Mouse (Mus musculus) midbrain, embryonic 13.5 days (tissue): ENCODE results near the gene Tmcc1. TPM values are rescaled to one million over a fixed set of nuclear protein-coding genes. Genes with fewer than 3 reads are reported as not detected.
"Not testable (repeated sequence)": the region's sequence is repeated elsewhere in the genome, so short reads cannot be mapped to it uniquely, and the experiment has no call there.

Experiments used
- ATAC-seq: fragments of 200-750 bp; cut with Nextera tagmentation; 2 replicates; pipeline ENCODE4 v1.8.0; 2017; ENCODE audit warnings: mild to moderate bottlenecking, moderate TSS enrichment, moderate library complexity
- H3K27ac ChIP-seq: fragments of 300-500 bp; sonication (generic); 2 replicates; pipeline ENCODE4 v1.5.1; 2015; ENCODE audit warnings: inconsistent platforms, mild to moderate bottlenecking, moderate library complexity
- H3K27me3 ChIP-seq: fragments of 300-500 bp; sonication (generic); 2 replicates; pipeline ENCODE4 v1.6.1; 2015; ENCODE audit warnings: mild to moderate bottlenecking, inconsistent platforms
- H3K36me3 ChIP-seq: fragments of 300-500 bp; sonication (generic); 2 replicates; pipeline ENCODE4 v1.6.1; 2015; ENCODE audit warnings: mild to moderate bottlenecking, inconsistent platforms
- H3K4me1 ChIP-seq: fragments of 300-500 bp; sonication (generic); replicated peaks from 2 replicates; pipeline ENCODE4 v1.6.1; 2015; ENCODE audit warnings: inconsistent platforms
- H3K4me2 ChIP-seq: fragments of 300-500 bp; sonication (generic); replicated peaks from 2 replicates; pipeline ENCODE4 v1.6.1; 2015; ENCODE audit warnings: moderate library complexity, mild to moderate bottlenecking, inconsistent platforms
- H3K4me3 ChIP-seq: fragments of 300-500 bp; sonication (generic); replicated peaks from 2 replicates; pipeline ENCODE4 v1.5.1; 2015; ENCODE audit warnings: mild to moderate bottlenecking, inconsistent platforms
- H3K9ac ChIP-seq: fragments of 300-500 bp; sonication (generic); replicated peaks from 2 replicates; pipeline ENCODE4 v1.6.1; 2015; ENCODE audit warnings: mild to moderate bottlenecking, inconsistent platforms
- H3K9me3 ChIP-seq: fragments of 300-500 bp; sonication (generic); 2 replicates; pipeline ENCODE4 v1.6.1; 2016; ENCODE audit warnings: mild to moderate bottlenecking, inconsistent platforms
- WGBS: fragments of 180-500 bp; shearing (Covaris S2); methylation state at CpG from one replicate; pipeline ENCODE4 v1.1.7; 2015; 5-methylcytosine and 5-hydroxymethylcytosine counted together
- polyA plus RNA-seq: library from polyadenylated mRNA; unstranded; fragments of >200 nt; fragmentation: Nextera tagmentation; extraction: Ambion mirVana; gene quantifications from 2 replicates; pipeline ENCODE4 v1.2.1, GENCODE M21; 2015

Tmcc1 gene
- polyA plus RNA-seq, 1 experiment from 2014 or later, result 36.4 TPM

DNA sequence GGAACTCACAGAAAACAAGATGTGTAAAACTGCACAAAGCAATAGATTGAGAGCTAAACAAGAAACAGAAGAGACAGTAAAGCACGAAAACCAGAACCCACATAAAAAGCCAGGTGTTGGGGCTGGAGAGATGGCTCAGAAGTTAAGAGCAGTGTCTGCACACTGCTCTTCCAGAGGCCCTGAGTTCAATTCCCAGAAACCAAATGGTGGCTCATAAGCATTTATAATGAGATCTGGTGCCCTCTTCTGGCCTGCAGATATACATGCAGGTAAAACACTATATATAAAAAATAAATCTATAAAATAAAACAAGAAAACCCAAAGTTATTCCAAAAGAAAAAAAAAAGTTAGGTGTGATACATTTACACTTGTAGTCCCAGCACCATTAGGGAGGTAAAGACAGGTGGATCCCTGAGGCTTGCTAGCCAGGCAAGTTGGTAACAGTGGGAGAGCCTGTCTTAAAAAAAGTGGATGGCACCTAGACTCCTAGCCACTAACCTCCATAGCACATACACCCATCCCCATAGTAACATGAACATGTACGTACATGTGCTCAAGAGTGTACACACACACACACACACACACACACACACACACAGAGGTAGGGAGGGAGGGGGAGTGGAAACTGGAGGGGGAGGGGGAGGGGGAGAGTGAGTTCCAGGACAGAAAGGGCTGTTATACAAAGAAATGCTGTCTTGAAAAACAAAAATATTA, 54.0 kb downstream of the Tmcc1 start:
- Histone ChIP-seq H3K9me3 (no peaks in the 10 kb centered on the region), H3K27ac (no peak overlapping the region), H3K4me3 (no peak overlapping the region), H3K9ac (no peak overlapping the region), H3K4me1 (peaks cover 21% of the 10 kb centered on the region), H3K4me2 (no peak overlapping the region), H3K27me3 (no peaks in the 10 kb centered on the region), H3K36me3 (no peaks in the 10 kb centered on the region)
- no peak for ATAC-seq
- WGBS, result 66% methylated on average over 2 of the region's 2 CpGs

DNA sequence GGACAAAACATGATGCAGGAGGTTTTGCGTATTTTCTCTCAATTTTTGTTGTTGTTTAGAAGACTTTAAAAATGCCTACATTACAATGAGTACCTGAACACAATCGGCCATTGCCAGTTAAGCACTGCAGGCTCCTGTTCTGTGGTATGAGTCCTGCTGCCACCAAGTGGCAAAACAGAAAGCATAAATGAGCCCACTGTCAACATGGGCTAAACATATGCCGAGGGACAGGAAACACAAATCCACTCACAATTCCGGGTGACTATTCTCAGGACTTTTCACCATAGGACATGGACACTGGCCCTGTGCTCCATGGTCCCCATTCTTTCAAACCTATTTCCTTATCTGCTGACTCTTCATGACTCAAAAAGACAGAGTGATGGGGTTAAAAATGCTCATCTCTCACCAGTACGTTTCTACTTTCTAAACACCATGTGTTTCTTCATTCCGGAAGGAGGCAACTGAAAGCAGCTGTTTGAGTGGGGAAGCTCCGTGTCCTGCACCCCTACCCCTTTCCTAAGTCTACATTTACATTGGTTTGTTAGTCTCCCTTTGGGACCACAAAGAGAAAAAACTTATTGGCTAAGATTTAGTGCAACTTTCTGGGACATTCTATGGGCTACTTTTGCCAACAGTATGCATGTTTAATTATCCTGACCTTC, 57.2 kb downstream of the Tmcc1 start:
- Histone ChIP-seq H3K9ac (no peak overlapping the region), H3K36me3 (peaks cover 6% of the 10 kb centered on the region), H3K4me1 (peaks cover 6% of the 10 kb centered on the region), H3K9me3 (no peaks in the 10 kb centered on the region), H3K27ac (no peak overlapping the region), H3K4me2 (no peak overlapping the region), H3K27me3 (no peaks in the 10 kb centered on the region), H3K4me3 (no peak overlapping the region)
- WGBS, result 64% methylated on average over 7 of the region's 7 CpGs
- ATAC-seq, result 0 out of 2 replicates have a peak, but pooled peaks have one; percentile 55

DNA sequence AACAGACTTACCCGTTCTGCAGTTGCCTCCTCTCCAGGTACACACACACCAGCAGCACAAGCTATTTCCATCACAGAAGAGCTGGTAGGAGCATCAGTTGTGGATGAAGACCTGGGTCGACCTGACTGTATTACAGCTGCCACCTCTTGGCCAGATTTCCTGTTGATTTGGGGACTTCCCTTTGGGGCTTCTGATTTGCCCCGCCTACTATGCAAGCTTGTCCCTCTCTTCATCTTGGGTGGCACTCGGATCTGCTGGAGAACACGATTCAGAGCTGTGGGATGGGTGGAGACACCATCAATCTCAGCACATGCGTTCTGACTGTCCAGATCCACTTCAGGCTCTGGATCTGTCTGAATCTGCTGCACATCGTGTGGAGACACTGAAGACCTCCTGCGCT, 59.5 kb downstream of the Tmcc1 start:
- ATAC-seq, result no peak
- no peak overlapping the region for H3K4me2 ChIP-seq
- H3K36me3 ChIP-seq, result peaks cover 6% of the 10 kb centered on the region
- H3K27me3 ChIP-seq, result no peaks in the 10 kb centered on the region
- H3K4me1 ChIP-seq, result no peaks in the 10 kb centered on the region
- H3K9me3 ChIP-seq, result no peaks in the 10 kb centered on the region
- no peak overlapping the region for H3K4me3 ChIP-seq
- H3K9ac ChIP-seq, result no peak overlapping the region
- no peak overlapping the region for H3K27ac ChIP-seq
- 87% methylated on average over 8 of the region's 8 CpGs for WGBS

DNA sequence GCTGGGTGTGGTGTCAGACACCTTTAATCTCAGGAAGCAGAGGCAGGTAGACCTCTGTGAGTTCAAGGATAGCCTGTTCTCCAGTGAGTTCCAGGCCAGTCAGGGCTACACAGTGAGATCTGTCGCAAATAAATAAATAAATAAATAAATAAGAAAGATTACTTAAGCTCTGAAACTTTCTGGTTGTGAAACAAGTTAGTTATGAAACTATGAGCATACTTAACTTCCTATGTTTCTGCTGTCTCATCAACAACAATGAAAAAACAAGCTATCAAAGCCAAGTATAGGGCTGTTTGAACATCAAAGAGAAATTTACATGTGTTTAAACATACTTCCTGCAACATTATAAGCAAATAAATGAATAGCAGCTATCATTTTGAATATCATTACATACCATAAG, 61.5 kb downstream of the Tmcc1 start:
- no peaks in the 10 kb centered on the region for H3K9me3 ChIP-seq
- 94% methylated on average over 1 of the region's 1 CpGs for WGBS

DNA sequence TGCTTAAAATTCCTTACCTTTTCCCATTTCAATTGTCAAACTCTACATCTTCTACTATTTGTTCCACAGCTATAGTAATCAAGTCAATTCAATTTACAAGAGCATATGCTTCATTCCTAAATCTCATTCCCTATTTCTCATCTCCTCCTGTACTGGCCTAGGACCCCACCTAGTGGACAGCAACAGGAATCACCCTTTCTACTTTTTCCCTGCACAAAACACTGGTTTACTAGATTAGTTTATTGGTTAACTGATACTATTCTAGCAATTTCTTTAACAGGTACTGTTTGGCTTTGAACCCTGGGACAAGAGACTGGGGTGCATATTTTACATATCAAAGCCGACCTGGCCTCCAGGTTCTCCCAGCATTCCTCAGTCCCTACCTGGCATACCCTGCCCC, 64.6 kb downstream of the Tmcc1 start:
- peaks cover 6% of the 10 kb centered on the region; the same call in 1 of the 2 replicates for H3K4me1 ChIP-seq
- peaks cover 4% of the 10 kb centered on the region; the same call in 1 of the 2 replicates for H3K36me3 ChIP-seq
- no peak overlapping the region for H3K27ac ChIP-seq
- H3K9ac ChIP-seq, result no peak overlapping the region
- no peak for ATAC-seq
- no peak overlapping the region for H3K4me3 ChIP-seq
- no peaks in the 10 kb centered on the region for H3K9me3 ChIP-seq
- H3K4me2 ChIP-seq, result no peak overlapping the region
- H3K27me3 ChIP-seq, result no peaks in the 10 kb centered on the region
- 7% methylated on average over 1 of the region's 1 CpGs for WGBS

More for the DNA sequence above, 61.5 kb downstream of the Tmcc1 start:
- H3K9ac ChIP-seq, result no peak overlapping the region
- no peaks in the 10 kb centered on the region for H3K27me3 ChIP-seq
- no peak overlapping the region for H3K4me3 ChIP-seq
- H3K4me1 ChIP-seq, result no peaks in the 10 kb centered on the region
- H3K36me3 ChIP-seq, result peaks cover 6% of the 10 kb centered on the region
- no peak for ATAC-seq
- H3K4me2 ChIP-seq, result no peak overlapping the region
- H3K27ac ChIP-seq, result no peak overlapping the region

DNA sequence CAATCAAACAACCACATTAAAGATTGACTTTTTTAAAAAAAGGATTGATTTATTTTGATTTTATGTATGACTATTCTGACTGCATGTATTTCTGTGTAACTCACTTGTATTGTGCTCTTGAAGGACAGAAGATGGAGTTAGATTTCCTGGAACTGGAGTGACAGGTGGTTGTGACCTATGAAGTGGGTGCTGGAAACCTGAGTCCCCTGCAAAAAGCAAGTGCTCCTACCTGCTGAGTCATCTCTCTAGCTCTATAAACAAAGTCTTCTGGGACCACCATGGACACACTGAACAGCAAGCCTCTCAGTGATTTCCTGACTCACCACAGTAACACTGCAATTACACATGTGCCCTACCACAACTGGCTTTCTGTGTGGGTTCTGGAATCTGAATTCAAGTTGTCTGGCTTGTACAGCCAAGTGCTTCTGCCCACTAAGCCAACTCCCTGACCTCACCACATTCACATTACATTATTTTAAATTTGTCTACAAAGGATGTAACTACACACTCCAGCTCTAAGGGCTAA, 65.3 kb downstream of the Tmcc1 start:
- no peak overlapping the region for H3K9ac ChIP-seq
- ATAC-seq, result no peak
- no peak overlapping the region for H3K27ac ChIP-seq
- peaks cover 6% of the 10 kb centered on the region; the same call in 1 of the 2 replicates for H3K4me1 ChIP-seq
- no peaks in the 10 kb centered on the region for H3K27me3 ChIP-seq
- no peak overlapping the region for H3K4me3 ChIP-seq
- H3K4me2 ChIP-seq, result no peak overlapping the region
- no peaks in the 10 kb centered on the region for H3K9me3 ChIP-seq
- H3K36me3 ChIP-seq, result peaks cover 6% of the 10 kb centered on the region; the same call in 1 of the 2 replicates

DNA sequence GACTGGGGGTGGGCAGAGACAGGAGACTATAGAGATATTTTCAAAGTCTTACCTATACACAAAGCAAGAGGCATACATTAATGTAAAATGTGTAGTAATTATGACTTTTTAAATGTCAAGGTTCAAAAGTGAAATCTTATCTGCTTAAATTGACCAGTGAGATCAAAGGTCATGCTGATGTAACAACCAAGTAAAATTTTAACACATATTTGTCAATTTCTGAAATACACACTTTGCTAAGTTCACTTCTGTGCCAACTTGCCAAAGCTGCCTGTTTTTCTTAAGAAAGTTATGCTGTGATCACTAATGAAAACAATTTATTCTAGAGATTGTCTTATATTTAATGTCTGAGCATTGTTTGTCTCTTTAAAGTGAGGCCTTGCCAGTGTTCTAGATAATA, 66.7 kb downstream of the Tmcc1 start:
- H3K4me3 ChIP-seq, result no peak overlapping the region

DNA sequence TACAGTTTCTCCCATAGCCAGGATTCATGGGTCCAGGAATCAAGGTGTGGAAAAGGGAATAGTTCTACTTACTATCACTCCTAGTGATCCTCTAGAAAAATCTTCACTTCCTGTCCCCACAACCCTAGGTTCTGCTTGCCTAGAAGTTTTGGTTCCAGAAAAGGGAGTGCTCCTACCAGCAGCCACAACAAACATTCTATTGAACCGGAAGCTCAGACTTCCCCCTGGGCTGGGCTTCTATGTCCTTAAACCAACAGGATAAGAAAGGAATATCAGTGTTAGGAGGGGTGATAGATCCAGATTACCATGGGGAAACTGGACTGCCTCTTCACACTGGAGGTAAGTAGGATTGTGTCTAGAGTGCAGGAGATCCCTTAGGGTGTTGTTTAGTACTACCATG, 70.4 kb downstream of the Tmcc1 start:
- H3K4me3 ChIP-seq, result no peak overlapping the region
- WGBS, result 76% methylated on average over 1 of the region's 1 CpGs
- H3K36me3 ChIP-seq, result peaks cover 25% of the 10 kb centered on the region
- peaks cover 6% of the 10 kb centered on the region; the same call in 1 of the 2 replicates for H3K4me1 ChIP-seq
- H3K9ac ChIP-seq, result no peak overlapping the region
- H3K4me2 ChIP-seq, result no peak overlapping the region
- H3K27me3 ChIP-seq, result no peaks in the 10 kb centered on the region
- no peaks in the 10 kb centered on the region for H3K9me3 ChIP-seq
- no peak overlapping the region for H3K27ac ChIP-seq
- no peak for ATAC-seq

More for the DNA sequence above, 66.7 kb downstream of the Tmcc1 start:
- no peaks in the 10 kb centered on the region for H3K27me3 ChIP-seq
- no peak overlapping the region for H3K9ac ChIP-seq
- no peak overlapping the region for H3K4me2 ChIP-seq
- no peak for ATAC-seq
- peaks cover 18% of the 10 kb centered on the region for H3K36me3 ChIP-seq
- H3K9me3 ChIP-seq, result no peaks in the 10 kb centered on the region
- peaks cover 6% of the 10 kb centered on the region; the same call in 1 of the 2 replicates for H3K4me1 ChIP-seq
- H3K27ac ChIP-seq, result no peak overlapping the region

DNA sequence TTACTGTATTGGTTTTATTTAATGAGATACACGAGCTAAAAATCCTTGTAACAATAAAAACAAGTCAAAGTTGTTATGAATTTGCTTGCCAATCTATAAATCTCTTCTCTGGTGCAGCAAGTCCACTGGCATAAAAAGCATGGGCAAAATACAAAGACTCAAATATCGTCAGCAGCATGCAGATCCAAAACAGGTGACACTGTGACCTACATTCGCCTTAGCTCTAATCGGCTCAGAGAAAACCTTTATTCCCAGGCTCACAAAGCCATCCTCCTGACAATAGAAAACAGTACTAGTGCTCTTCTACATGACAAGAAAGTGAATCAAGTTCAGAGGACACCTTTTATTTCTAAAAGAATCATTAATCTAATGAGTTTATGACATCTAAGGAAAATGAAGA, 73.6 kb downstream of the Tmcc1 start:
- Histone ChIP-seq H3K4me1 (no peaks in the 10 kb centered on the region), H3K4me2 (no peak overlapping the region), H3K9ac (no peak overlapping the region), H3K9me3 (no peaks in the 10 kb centered on the region), H3K27me3 (no peaks in the 10 kb centered on the region), H3K4me3 (no peak overlapping the region), H3K27ac (no peak overlapping the region), H3K36me3 (peaks cover 25% of the 10 kb centered on the region)
- 64% methylated on average over 4 of the region's 4 CpGs for WGBS
- no peak for ATAC-seq

DNA sequence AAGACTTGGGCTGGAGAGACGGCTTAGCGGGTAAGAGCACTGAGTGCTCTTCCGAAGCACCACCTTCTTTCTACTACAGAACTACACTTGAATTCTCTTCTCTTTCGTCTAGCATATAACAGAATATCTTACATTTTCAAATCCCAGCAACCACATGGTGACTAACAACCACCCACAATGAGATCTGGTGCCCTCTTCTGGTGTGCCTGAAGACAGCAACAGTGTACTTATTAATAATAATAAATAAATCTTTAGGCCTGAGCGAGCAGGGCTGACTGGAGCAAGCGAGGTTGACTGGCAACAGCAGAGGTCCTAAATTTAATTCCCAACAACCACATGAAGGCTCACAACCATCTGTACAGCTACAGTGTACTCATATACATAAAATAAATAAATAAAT, 76.7 kb downstream of the Tmcc1 start:
- H3K36me3 ChIP-seq, H3K27me3 ChIP-seq, H3K9ac ChIP-seq, H3K9me3 ChIP-seq, H3K4me2 ChIP-seq, H3K4me1 ChIP-seq, H3K27ac ChIP-seq, ATAC-seq, H3K4me3 ChIP-seq: not testable (repeated sequence)
- WGBS, result 94% methylated on average over 6 of the region's 6 CpGs

DNA sequence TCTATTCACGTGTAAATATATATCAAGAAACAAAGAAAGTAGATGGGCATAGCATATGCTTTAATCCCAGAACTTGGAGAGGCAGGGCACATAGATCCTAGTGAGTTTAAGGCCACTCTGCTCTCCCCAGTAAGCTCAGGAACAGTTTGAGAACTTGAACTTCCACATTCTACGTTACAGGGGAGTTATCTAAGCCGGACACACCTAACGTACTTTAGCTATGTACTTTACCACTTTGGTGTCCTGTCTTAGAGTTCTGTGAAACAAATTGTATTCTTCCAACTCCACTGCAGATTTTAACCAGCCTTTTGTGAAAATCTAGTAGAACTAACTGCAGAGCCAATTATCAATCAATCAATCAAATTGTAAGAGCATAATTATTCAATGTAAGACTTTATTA, 82.7 kb downstream of the Tmcc1 start:
- no peak overlapping the region for H3K4me3 ChIP-seq
- H3K9me3 ChIP-seq, result no peaks in the 10 kb centered on the region
- peaks cover 19% of the 10 kb centered on the region for H3K4me1 ChIP-seq
- H3K36me3 ChIP-seq, result no peaks in the 10 kb centered on the region
- ATAC-seq, result no peak
- H3K9ac ChIP-seq, result no peak overlapping the region
- 85% methylated on average over 4 of the region's 4 CpGs for WGBS
- H3K4me2 ChIP-seq, result no peak overlapping the region
- no peaks in the 10 kb centered on the region for H3K27me3 ChIP-seq
- no peak overlapping the region for H3K27ac ChIP-seq

DNA sequence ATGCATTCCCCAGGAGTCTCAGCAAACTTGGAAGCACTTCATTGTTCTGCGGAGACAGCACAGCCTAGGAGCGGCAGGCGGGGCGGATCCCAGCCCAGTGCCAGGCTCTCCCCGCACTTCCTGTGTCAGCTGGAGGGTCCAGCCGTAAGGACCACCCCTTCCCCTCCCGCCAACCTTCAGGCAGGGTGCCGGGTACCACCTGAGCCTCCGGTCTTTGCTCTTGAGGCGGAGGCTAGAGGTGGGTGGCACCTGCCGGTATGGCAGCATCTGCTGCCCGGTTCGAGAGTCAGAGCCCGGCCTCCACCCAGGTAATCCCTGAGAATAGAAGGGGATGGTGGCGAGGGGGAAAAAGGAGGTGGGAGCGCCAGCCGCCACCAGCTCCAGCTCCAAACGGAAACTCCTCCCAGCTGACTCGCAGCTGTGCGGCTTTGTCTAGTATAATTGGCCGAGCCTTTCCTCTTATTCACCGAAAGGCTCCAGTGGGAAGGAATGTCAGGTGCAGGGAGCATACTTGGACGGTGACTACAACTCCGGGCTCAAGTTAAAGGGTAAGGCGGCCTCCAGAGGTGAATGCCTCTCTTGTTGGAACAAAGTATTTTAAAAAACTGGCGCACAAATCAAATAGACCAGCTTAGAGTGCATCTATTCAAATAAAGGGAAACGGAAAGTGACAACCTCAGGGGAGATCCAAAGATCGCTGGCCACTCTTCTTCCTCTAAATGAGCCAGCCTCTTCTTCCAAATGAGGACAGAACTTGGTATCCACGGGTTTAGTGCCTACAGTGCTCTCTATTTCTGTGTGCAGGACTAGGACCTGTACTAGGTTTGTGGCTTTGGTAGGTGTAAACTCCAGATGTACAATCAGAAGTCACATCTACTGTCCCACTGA, 85.6 kb downstream of the Tmcc1 start:
- Histone ChIP-seq H3K4me1 (peaks cover 40% of the 10 kb centered on the region), H3K9me3 (no peaks in the 10 kb centered on the region), H3K36me3 (no peaks in the 10 kb centered on the region), H3K4me2 (peak overlapping the region; percentile 64), H3K4me3 (peak overlapping the region; percentile 71), H3K27me3 (no peaks in the 10 kb centered on the region), H3K9ac (peak overlapping the region; percentile 85), H3K27ac (peak overlapping the region; percentile 93)
- WGBS, result under 1% methylated on average over 29 of the region's 29 CpGs
- ATAC-seq, result peak; percentile 99
